In genomic region chr7:29247314-29247700, GRCm38 (mm10) we compare ENCODE assay signal across 8 mouse cellular contexts. TPM values are rescaled to one million over a fixed set of nuclear protein-coding genes. Genes with fewer than 3 reads are reported as not detected.
DNase-seq lines count a peak whose midpoint lies in the region; ATAC-seq lines count a peak whose summit lies in the region.

No protein-coding gene starts in this region.

- intact Hi-C loops in heart, postnatal 10 days (cut with DNase I) = loop anchor here (2.0 to 5.0 kb wide), 4 partner anchors 35 to 275 kb away; partner anchors contain the start of gene Spint2

- peak overlapping the region; percentile 45 for H3K4me2 ChIP-seq in forebrain, embryonic 11.5 days (ENCODE audit: low read depth, low read length, severe bottlenecking)
- peak overlapping the region; percentile 77 for H3K4me2 ChIP-seq in lung, embryonic 16.5 days (ENCODE audit: low read depth, low read length)

- 21% methylated on average over 16 of the region's 16 CpGs for WGBS in forebrain, embryonic 11.5 days
- WGBS in lung, embryonic 16.5 days = 27% methylated on average over 16 of the region's 16 CpGs

- peak; percentile 75 to 80 for DNase-seq in CD8-positive naive resting alpha-beta T cell, adult 2 months (ENCODE audit: low read depth in 2 of 2, low spot score in 2 of 2)
- DNase-seq in forebrain, embryonic 11.5 days (ENCODE audit: low spot score) = peak; percentile 91
- peak; percentile 83 to 92 for DNase-seq in heart, postnatal 10 days
- peak; percentile 91 to 93 for DNase-seq in kidney, postnatal 4 days
- DNase-seq in ovary, postnatal 10 days (ENCODE audit: low spot score) = peak; percentile 72
- DNase-seq in thymus, postnatal 14 days = peak; percentile 90

- H3K27me3 ChIP-seq in forebrain, embryonic 11.5 days (ENCODE audit: control insufficient read depth, insufficient read depth, low read length) = peaks cover 4% of the 10 kb centered on the region; the same call in 1 of the 2 replicates
- H3K27me3 ChIP-seq in lung, embryonic 16.5 days (ENCODE audit: control insufficient read depth, insufficient read depth, low read depth, low read length) = no peaks in the 10 kb centered on the region

- 0 out of 2 replicates have a peak overlapping the region, but pooled peaks have one; percentile 51 for H3K27ac ChIP-seq in brown adipose tissue, adult 24 weeks (replicated peaks; ENCODE audit: low read depth, low read length)
- no peak overlapping the region for H3K27ac ChIP-seq in forebrain, embryonic 11.5 days (ENCODE audit: low read depth, low read length)
- peak overlapping the region; percentile 84 for H3K27ac ChIP-seq in lung, embryonic 16.5 days (ENCODE audit: low read length)

- no peaks in the 10 kb centered on the region for H3K9me3 ChIP-seq in forebrain, embryonic 11.5 days (ENCODE audit: control insufficient read depth, low read length)
- no peaks in the 10 kb centered on the region for H3K9me3 ChIP-seq in lung, embryonic 16.5 days (ENCODE audit: control insufficient read depth, low read length)

- peak overlapping the region; percentile 47 for H3K4me3 ChIP-seq in brown adipose tissue, adult 24 weeks (ENCODE audit: insufficient read depth, low read depth, low read length)
- no peak overlapping the region; the same call in 1 of the 2 replicates for H3K4me3 ChIP-seq in forebrain, embryonic 11.5 days (ENCODE audit: low read depth, low read length)
- peak overlapping the region; percentile 49 for H3K4me3 ChIP-seq in lung, embryonic 16.5 days (ENCODE audit: low read length)

- H3K36me3 ChIP-seq in forebrain, embryonic 11.5 days (ENCODE audit: control insufficient read depth, insufficient read depth, low read length) = no peaks in the 10 kb centered on the region; the same call in 1 of the 2 replicates
- H3K36me3 ChIP-seq in lung, embryonic 16.5 days (ENCODE audit: control insufficient read depth, insufficient read depth, low read length) = peaks cover 6% of the 10 kb centered on the region; the same call in 1 of the 2 replicates

- H3K9ac ChIP-seq in forebrain, embryonic 11.5 days (ENCODE audit: low read length) = no peak overlapping the region
- H3K9ac ChIP-seq in lung, embryonic 16.5 days (ENCODE audit: low read length) = peak overlapping the region; percentile 66

- peak; percentile 45 for ATAC-seq in forebrain, embryonic 11.5 days (replicated peaks; ENCODE audit: low FRiP score)
- ATAC-seq in lung, embryonic 16.5 days (ENCODE audit: low read depth) = peak; percentile 37; the same call in 1 of the 2 replicates

- H3K4me1 ChIP-seq in brown adipose tissue, adult 24 weeks (ENCODE audit: control insufficient read depth, insufficient read depth, insufficient read length, low read length) = no peaks in the 10 kb centered on the region
- no peaks in the 10 kb centered on the region; the same call in 1 of the 2 replicates for H3K4me1 ChIP-seq in forebrain, embryonic 11.5 days (replicated peaks; ENCODE audit: control insufficient read depth, insufficient read depth, low read length)
- peaks cover 25% of the 10 kb centered on the region for H3K4me1 ChIP-seq in lung, embryonic 16.5 days (replicated peaks; ENCODE audit: control insufficient read depth, insufficient read depth, low read length)

RNA-seq across cellular contexts. Expression of gene 2200002D01Rik, which starts 1.0 kb away (rescaled TPM):
- 2.5 TPM in 1 of 2 replicates, not detected in the other for polyA plus RNA-seq in brown adipose tissue, adult 24 weeks (2012; ENCODE audit: insufficient read depth, insufficient read length, missing spikeins)
- polyA plus RNA-seq in forebrain, embryonic 11.5 days (2014; fragmentation: Nextera tagmentation; extraction: Ambion mirVana) = 1.8 and 5.7 TPM in 2 replicates
- 1 to 10 TPM; 2.6 to 3.5 TPM for total RNA-seq in heart, postnatal 10 days (2021)
- 21.9 and 32.5 TPM in 2 replicates for polyA plus RNA-seq in lung, embryonic 16.5 days (2015; fragmentation: Nextera tagmentation; extraction: Ambion mirVana)

RNA-seq across cellular contexts. Expression of gene Yif1b, which starts 9.2 kb away (rescaled TPM):
- 72.2 and 79.7 TPM in 2 replicates for polyA plus RNA-seq in brown adipose tissue, adult 24 weeks (2012; ENCODE audit: insufficient read depth, insufficient read length, missing spikeins)
- 78.9 and 86.2 TPM in 2 replicates for polyA plus RNA-seq in forebrain, embryonic 11.5 days (2014; fragmentation: Nextera tagmentation; extraction: Ambion mirVana)
- total RNA-seq in heart, postnatal 10 days (2021) = 10 to 100 TPM; 72.9 to 75.1 TPM
- 126 and 136 TPM in 2 replicates for polyA plus RNA-seq in lung, embryonic 16.5 days (2015; fragmentation: Nextera tagmentation; extraction: Ambion mirVana)

RNA-seq across cellular contexts. Expression of gene Kcnk6, which starts 15.0 kb away (rescaled TPM):
- polyA plus RNA-seq in brown adipose tissue, adult 24 weeks (2012; ENCODE audit: insufficient read depth, insufficient read length, missing spikeins) = 1.3 and 1.6 TPM in 2 replicates
- 0.19 and 0.21 TPM in 2 replicates for polyA plus RNA-seq in forebrain, embryonic 11.5 days (2014; fragmentation: Nextera tagmentation; extraction: Ambion mirVana)
- 1 to 10 TPM; 4.2 to 5.8 TPM for total RNA-seq in heart, postnatal 10 days (2021)
- 1.6 and 2.9 TPM in 2 replicates for polyA plus RNA-seq in lung, embryonic 16.5 days (2015; fragmentation: Nextera tagmentation; extraction: Ambion mirVana)

RNA-seq across cellular contexts. Expression of gene Catsperg1, which starts 33.5 kb away (rescaled TPM):
- polyA plus RNA-seq in brown adipose tissue, adult 24 weeks (2012; ENCODE audit: insufficient read depth, insufficient read length, missing spikeins) = 0.58 TPM in 1 of 2 replicates, not detected in the other
- polyA plus RNA-seq in forebrain, embryonic 11.5 days (2014; fragmentation: Nextera tagmentation; extraction: Ambion mirVana) = 0.12 and 0.43 TPM in 2 replicates
- total RNA-seq in heart, postnatal 10 days (2021) = under 1 TPM; 0.45 to 0.67 TPM
- 1.1 and 1.7 TPM in 2 replicates for polyA plus RNA-seq in lung, embryonic 16.5 days (2015; fragmentation: Nextera tagmentation; extraction: Ambion mirVana)

RNA-seq across cellular contexts. Expression of gene Spint2, which starts 34.4 kb away (rescaled TPM):
- polyA plus RNA-seq in brown adipose tissue, adult 24 weeks (2012; ENCODE audit: insufficient read depth, insufficient read length, missing spikeins) = 3.9 and 5.6 TPM in 2 replicates
- 36.1 and 43.5 TPM in 2 replicates for polyA plus RNA-seq in forebrain, embryonic 11.5 days (2014; fragmentation: Nextera tagmentation; extraction: Ambion mirVana)
- 10 to 100 TPM; 53.3 to 62.7 TPM for total RNA-seq in heart, postnatal 10 days (2021)
- polyA plus RNA-seq in lung, embryonic 16.5 days (2015; fragmentation: Nextera tagmentation; extraction: Ambion mirVana) = 309 and 317 TPM in 2 replicates
